Mouse (Mus musculus): ENCODE results near the gene Rad50. TPM values are rescaled to one million over a fixed set of nuclear protein-coding genes. Genes with fewer than 3 reads are reported as not detected.

The Rad50 gene
- total and polyA plus RNA-seq, 3 experiments, result 39.6 to 53.6 (median 48.2) TPM

- no peak for TF ChIP-seq USF2 (conservative IDR thresholded peaks at IDR 0.05; ENCODE audit: low read depth, low read length)
- no peak for TF ChIP-seq EP300 (IDR thresholded peaks at IDR 0.05; ENCODE audit: low read length)
- TF ChIP-seq MXI1 (IDR thresholded peaks at IDR 0.05; ENCODE audit: low read depth, low read length), result 0 out of 2 replicates have a peak, but pooled peaks have one; percentile 25
- no peak for TF ChIP-seq ZKSCAN1 (IDR thresholded peaks at IDR 0.05; ENCODE audit: borderline replicate concordance, low read depth, low read length)
- Histone ChIP-seq H3K27me3 (replicated peaks) (no peaks in the 10 kb centered on the region), H3K4me1 (ENCODE audit: control insufficient read depth in 1 of 2, insufficient read depth in 2 of 2) (peaks cover 6 to 16% of the 10 kb centered on the region in 2 experiments), H3K36me3 (replicated peaks in 1 of 2; ENCODE audit: control insufficient read depth in 1 of 2, insufficient read depth in 1 of 2, low read length in 1 of 2) (no peaks in the 10 kb centered on the region), H3K9me3 (replicated peaks; ENCODE audit: low read length) (peaks cover 8% of the 10 kb centered on the region), H3K9ac (ENCODE audit: insufficient read depth, low read depth) (no peak overlapping the region), H3K4me2 (ENCODE audit: insufficient read depth, low read depth, poor library complexity, severe bottlenecking) (no peak overlapping the region), H3K27ac (ENCODE audit: insufficient read depth, low read depth) (no peak overlapping the region), H3K4me3 (replicated peaks in 1 of 3; ENCODE audit: low read depth in 2 of 3, low read length in 2 of 3, poor library complexity in 1 of 3) (no peak overlapping the region), H3K79me2 (replicated peaks; ENCODE audit: control insufficient read depth, extremely low read depth, insufficient read depth, poor library complexity, severe bottlenecking) (no peaks in the 10 kb centered on the region)
- no peak for DNase-seq (ENCODE audit: extremely low read depth)
- dilution Hi-C loops (cut with MboI; ENCODE audit: extremely low pct_ligation_motif_present, extremely low pct_unique_long_range_greater_than_20kb, low sequenced_read_pairs) (no loop called here), in situ Hi-C loops (cut with MboI; ENCODE audit: low pct_ligation_motif_present, low pct_unique_long_range_greater_than_20kb, low sequenced_read_pairs) (no loop called here)
These were observed 42.7 kb upstream of the Rad50 start for GRCm38 (mm10) chr11:53749716-53750352.

GRCm38 (mm10) chr11:53749306-53749705, 42.2 kb upstream of the Rad50 start:
- in situ Hi-C loops (cut with MboI; ENCODE audit: low pct_ligation_motif_present, low pct_unique_long_range_greater_than_20kb, low sequenced_read_pairs), result no loop called here
- TF ChIP-seq CHD2 (IDR thresholded peaks at IDR 0.05; ENCODE audit: low read length), result no peak
- no peak for TF ChIP-seq POLR2AphosphoS2 (IDR thresholded peaks at IDR 0.05; ENCODE audit: low read depth, low read length)
- no peak for TF ChIP-seq USF2 (conservative IDR thresholded peaks at IDR 0.05; ENCODE audit: low read depth, low read length)
- TF ChIP-seq MXI1 (IDR thresholded peaks at IDR 0.05; ENCODE audit: low read depth, low read length), result no peak
- TF ChIP-seq JUND (conservative IDR thresholded peaks at IDR 0.05; ENCODE audit: low read depth, low read length), result no peak
- no peak for TF ChIP-seq ZMIZ1 (IDR thresholded peaks at IDR 0.05; ENCODE audit: low read depth, low read length)
- TF ChIP-seq CHD1 (IDR thresholded peaks at IDR 0.05; ENCODE audit: low read depth, low read length), result no peak
- no peak for TF ChIP-seq TBP (conservative IDR thresholded peaks at IDR 0.05; ENCODE audit: low read depth, low read length)
- TF ChIP-seq ZNF384 (IDR thresholded peaks at IDR 0.05; ENCODE audit: low read depth, low read length), result no peak
- no peak for TF ChIP-seq UBTF (IDR thresholded peaks at IDR 0.05; ENCODE audit: low read depth, low read length)
- no peak for TF ChIP-seq KAT2A (IDR thresholded peaks at IDR 0.05; ENCODE audit: insufficient replicate concordance, low read length)
- TF ChIP-seq ZKSCAN1 (IDR thresholded peaks at IDR 0.05; ENCODE audit: borderline replicate concordance, low read depth, low read length), result no peak
- no peak for TF ChIP-seq EP300 (IDR thresholded peaks at IDR 0.05; ENCODE audit: low read length)
- no peak for TF ChIP-seq MYC (IDR thresholded peaks at IDR 0.05; ENCODE audit: low read depth, low read length)
- TF ChIP-seq SMC3 (IDR thresholded peaks at IDR 0.05; ENCODE audit: low read depth, low read length), result no peak
- TF ChIP-seq ETS1 (conservative IDR thresholded peaks at IDR 0.05; ENCODE audit: low read depth, low read length), result no peak
- no peak for TF ChIP-seq IRF4 (IDR thresholded peaks at IDR 0.05; ENCODE audit: low read depth, low read length)
- no peak for TF ChIP-seq SIN3A (IDR thresholded peaks at IDR 0.05; ENCODE audit: low read length)
- no peak for TF ChIP-seq PAX5 (IDR thresholded peaks at IDR 0.05; ENCODE audit: low read length)
- TF ChIP-seq ZC3H11A (IDR thresholded peaks at IDR 0.05; ENCODE audit: low read depth, low read length), result no peak
- no peak for DNase-seq (ENCODE audit: extremely low read depth)
- peaks cover 8% of the 10 kb centered on the region for H3K9me3 ChIP-seq (replicated peaks; ENCODE audit: low read length)
- no peak overlapping the region for H3K4me3 ChIP-seq (replicated peaks in 1 of 3; ENCODE audit: low read depth in 2 of 3, low read length in 2 of 3, poor library complexity in 1 of 3)
- H3K79me2 ChIP-seq (replicated peaks; ENCODE audit: control insufficient read depth, extremely low read depth, insufficient read depth, poor library complexity, severe bottlenecking), result no peaks in the 10 kb centered on the region
- H3K9ac ChIP-seq (ENCODE audit: insufficient read depth, low read depth), result no peak overlapping the region
- H3K4me1 ChIP-seq (ENCODE audit: control insufficient read depth in 1 of 2, insufficient read depth in 2 of 2), result peaks cover 6 to 16% of the 10 kb centered on the region in 2 experiments
- no peaks in the 10 kb centered on the region for H3K27me3 ChIP-seq (replicated peaks)
- no peaks in the 10 kb centered on the region for H3K36me3 ChIP-seq (replicated peaks in 1 of 2; ENCODE audit: control insufficient read depth in 1 of 2, insufficient read depth in 1 of 2, low read length in 1 of 2)
- dilution Hi-C loops (cut with MboI; ENCODE audit: extremely low pct_ligation_motif_present, extremely low pct_unique_long_range_greater_than_20kb, low sequenced_read_pairs), result no loop called here
- H3K4me2 ChIP-seq (ENCODE audit: insufficient read depth, low read depth, poor library complexity, severe bottlenecking), result no peak overlapping the region
- no peak overlapping the region for H3K27ac ChIP-seq (ENCODE audit: insufficient read depth, low read depth)

Measured in CH12.LX (cell line).